Comparison of ENCODE assay signal across 22 mouse cellular contexts in genomic region chr15:97854059-97854458, GRCm38 (mm10). TPM values are rescaled to one million over a fixed set of nuclear protein-coding genes. Genes with fewer than 3 reads are reported as not detected.
A peak's percentile ranks its signal among the peaks of the same experiment; 100 is the strongest.
DNase-seq lines count a peak whose midpoint lies in the region; ATAC-seq and TF ChIP-seq lines count a peak whose summit lies in the region.
"Had no signal": no experiment of that assay in that cellular context is flagged by ENCODE, and none has a peak within 500 bp of the region (broad histone marks: within the 10 kb centered on the region; RNA-seq: fewer than 3 reads in every experiment).

No protein-coding gene starts in this region.

- no peaks in the 10 kb centered on the region for H3K79me2 ChIP-seq in CH12.LX (replicated peaks; ENCODE audit: control insufficient read depth, extremely low read depth, insufficient read depth, poor library complexity, severe bottlenecking)

- 56% methylated on average over 8 of the region's 8 CpGs for WGBS in kidney, postnatal 0 days
- WGBS in kidney, embryonic 15.5 days, result 48% methylated on average over 8 of the region's 8 CpGs
- 34% methylated on average over 8 of the region's 8 CpGs for WGBS in lung, postnatal 0 days
- WGBS in forebrain, embryonic 16.5 days, result 43% methylated on average over 8 of the region's 8 CpGs

- no peak overlapping the region for H3K4me2 ChIP-seq in kidney, postnatal 0 days (ENCODE audit: low read length)
- no peak overlapping the region for H3K4me2 ChIP-seq in kidney, embryonic 15.5 days
- no peak overlapping the region for H3K4me2 ChIP-seq in lung, postnatal 0 days (replicated peaks; ENCODE audit: low read depth, low read length)
- H3K4me2 ChIP-seq in CH12.LX (ENCODE audit: insufficient read depth, low read depth, poor library complexity, severe bottlenecking), result no peak overlapping the region
- H3K4me2 ChIP-seq in forebrain, embryonic 16.5 days (ENCODE audit: low read length), result no peak overlapping the region
- H3K4me2 ChIP-seq: embryonic facial prominence, embryonic 15.5 days; hindbrain, embryonic 15.5 days; intestine, embryonic 15.5 days; limb, embryonic 12.5 days; liver, embryonic 13.5 days; midbrain, embryonic 12.5 days had no signal

- no peak overlapping the region for H3K9ac ChIP-seq in kidney, postnatal 0 days (ENCODE audit: low read depth, low read length)
- no peak overlapping the region for H3K9ac ChIP-seq in kidney, embryonic 15.5 days
- H3K9ac ChIP-seq in lung, postnatal 0 days (replicated peaks; ENCODE audit: low read depth), result no peak overlapping the region
- no peak overlapping the region for H3K9ac ChIP-seq in CH12.LX (ENCODE audit: insufficient read depth, low read depth)
- H3K9ac ChIP-seq in forebrain, embryonic 16.5 days (replicated peaks; ENCODE audit: low read depth, low read length), result no peak overlapping the region
- H3K9ac ChIP-seq: embryonic facial prominence, embryonic 15.5 days; hindbrain, embryonic 15.5 days; intestine, embryonic 15.5 days; limb, embryonic 12.5 days; liver, embryonic 13.5 days; midbrain, embryonic 12.5 days had no signal

- intact Hi-C loops in gastrocnemius, adult 2 months (cut with DNase I), result loop anchor here (5.0 kb wide), 1 partner anchor 98 kb away; no protein-coding TSS in a partner anchor
- intact Hi-C loops in gastrocnemius, postnatal 36 days (cut with DNase I), result loop anchor here (2.0 to 5.0 kb wide), 2 partner anchors 98 to 143 kb away; no protein-coding TSS in a partner anchor

- H3K27me3 ChIP-seq in kidney, postnatal 0 days (ENCODE audit: insufficient read depth, low read length), result no peaks in the 10 kb centered on the region
- no peaks in the 10 kb centered on the region for H3K27me3 ChIP-seq in kidney, embryonic 15.5 days
- no peaks in the 10 kb centered on the region for H3K27me3 ChIP-seq in lung, postnatal 0 days (replicated peaks; ENCODE audit: insufficient read depth, low read length)
- H3K27me3 ChIP-seq in CH12.LX (replicated peaks), result peaks cover 7% of the 10 kb centered on the region
- no peaks in the 10 kb centered on the region for H3K27me3 ChIP-seq in forebrain, embryonic 16.5 days (replicated peaks; ENCODE audit: control insufficient read depth, insufficient read depth, low read length)
- H3K27me3 ChIP-seq: embryonic facial prominence, embryonic 15.5 days; hindbrain, embryonic 15.5 days; intestine, embryonic 15.5 days; limb, embryonic 12.5 days; liver, embryonic 13.5 days; midbrain, embryonic 12.5 days had no signal

- dilution Hi-C loops in CH12.LX (cut with MboI; ENCODE audit: extremely low pct_ligation_motif_present, extremely low pct_unique_long_range_greater_than_20kb, low sequenced_read_pairs), result no loop called here

- no peak for DNase-seq in gastrocnemius, adult 2 months
- no peak for DNase-seq in gastrocnemius, postnatal 36 days
- peak; percentile 37 for DNase-seq in kidney, postnatal 0 days (ENCODE audit: low spot score)
- no peak for DNase-seq in lung, postnatal 0 days (ENCODE audit: low spot score)
- DNase-seq in lung, postnatal 4 days, result no peak
- no peak for DNase-seq in CH12.LX (ENCODE audit: extremely low read depth)
- DNase-seq: adrenal gland, postnatal 25 days; cerebellum, adult 9-10 months; gastrocnemius, postnatal 14 days; heart, postnatal 4 days; kidney, postnatal 10 days; liver, embryonic 13.5 days; lung, postnatal 10 days had no signal

- in situ Hi-C loops in CH12.LX (cut with MboI; ENCODE audit: low pct_ligation_motif_present, low pct_unique_long_range_greater_than_20kb, low sequenced_read_pairs), result loop anchor here (25.0 kb wide), 1 partner anchor 308 kb away; the partner anchor contains the start of genes Asb8 and Ccdc184

- H3K4me1 ChIP-seq in kidney, postnatal 0 days (replicated peaks; ENCODE audit: insufficient read depth, low read length), result no peaks in the 10 kb centered on the region
- H3K4me1 ChIP-seq in kidney, embryonic 15.5 days, result peaks cover 4% of the 10 kb centered on the region; the same call in 1 of the 2 replicates
- H3K4me1 ChIP-seq in lung, postnatal 0 days (ENCODE audit: insufficient read depth, low read depth, low read length), result no peaks in the 10 kb centered on the region
- peaks cover 3 to 23% of the 10 kb centered on the region in 2 experiments for H3K4me1 ChIP-seq in CH12.LX (ENCODE audit: control insufficient read depth in 1 of 2, insufficient read depth in 2 of 2)
- 0 out of 2 replicates have a peak, but pooled peaks cover 5% of the 10 kb centered on the region for H3K4me1 ChIP-seq in forebrain, embryonic 16.5 days (replicated peaks; ENCODE audit: control insufficient read depth, insufficient read depth, low read length)
- H3K4me1 ChIP-seq: embryonic facial prominence, embryonic 15.5 days; limb, embryonic 12.5 days; midbrain, embryonic 12.5 days had no signal

- peak; percentile 54 for TF ChIP-seq RAD21 in CH12.LX (IDR thresholded peaks at IDR 0.05; ENCODE audit: low read depth, low read length)

- H3K9me3 ChIP-seq in kidney, postnatal 0 days (replicated peaks; ENCODE audit: low read length), result no peaks in the 10 kb centered on the region
- H3K9me3 ChIP-seq in kidney, embryonic 15.5 days (replicated peaks), result no peaks in the 10 kb centered on the region
- no peaks in the 10 kb centered on the region for H3K9me3 ChIP-seq in lung, postnatal 0 days (ENCODE audit: low read length)
- H3K9me3 ChIP-seq in CH12.LX (replicated peaks; ENCODE audit: low read length), result peaks cover 5% of the 10 kb centered on the region
- H3K9me3 ChIP-seq in forebrain, embryonic 16.5 days (ENCODE audit: control insufficient read depth, low read length), result no peaks in the 10 kb centered on the region
- H3K9me3 ChIP-seq: embryonic facial prominence, embryonic 15.5 days; hindbrain, embryonic 15.5 days; intestine, embryonic 15.5 days; limb, embryonic 12.5 days; liver, embryonic 13.5 days; midbrain, embryonic 12.5 days had no signal

- no peak overlapping the region for H3K4me3 ChIP-seq in gastrocnemius, adult 2 months
- H3K4me3 ChIP-seq in kidney, postnatal 0 days (replicated peaks; ENCODE audit: low read depth, low read length), result no peak overlapping the region
- H3K4me3 ChIP-seq in kidney, embryonic 15.5 days (replicated peaks), result no peak overlapping the region
- no peak overlapping the region for H3K4me3 ChIP-seq in lung, postnatal 0 days (ENCODE audit: low read depth, low read length)
- no peak overlapping the region for H3K4me3 ChIP-seq in CH12.LX (replicated peaks in 1 of 3; ENCODE audit: low read depth in 2 of 3, low read length in 2 of 3, poor library complexity in 1 of 3)
- no peak overlapping the region for H3K4me3 ChIP-seq in forebrain, embryonic 16.5 days (replicated peaks; ENCODE audit: low read length)
- H3K4me3 ChIP-seq: embryonic facial prominence, embryonic 15.5 days; hindbrain, embryonic 15.5 days; intestine, embryonic 15.5 days; limb, embryonic 12.5 days; liver, embryonic 13.5 days; midbrain, embryonic 12.5 days had no signal

- TF ChIP-seq POLR2A in CH12.LX (IDR thresholded peaks at IDR 0.05; ENCODE audit: low read depth, low read length), result no peak

- 0 out of 2 replicates have a peak, but pooled peaks cover 2% of the 10 kb centered on the region for H3K36me3 ChIP-seq in kidney, postnatal 0 days (ENCODE audit: insufficient read depth, low read length)
- no peaks in the 10 kb centered on the region for H3K36me3 ChIP-seq in kidney, embryonic 15.5 days
- no peaks in the 10 kb centered on the region for H3K36me3 ChIP-seq in lung, postnatal 0 days (ENCODE audit: insufficient read depth, low read length)
- no peaks in the 10 kb centered on the region for H3K36me3 ChIP-seq in CH12.LX (replicated peaks in 1 of 2; ENCODE audit: control insufficient read depth in 1 of 2, insufficient read depth in 1 of 2, low read length in 1 of 2)
- no peaks in the 10 kb centered on the region for H3K36me3 ChIP-seq in forebrain, embryonic 16.5 days (ENCODE audit: control insufficient read depth, insufficient read depth)
- H3K36me3 ChIP-seq: embryonic facial prominence, embryonic 15.5 days; hindbrain, embryonic 15.5 days; intestine, embryonic 15.5 days; limb, embryonic 12.5 days; liver, embryonic 13.5 days; midbrain, embryonic 12.5 days had no signal

- peak; percentile 30; the same call in 1 of the 2 replicates for TF ChIP-seq CTCF in gastrocnemius, adult 2 months (IDR thresholded peaks at IDR 0.05)
- peak; percentile 60 for TF ChIP-seq CTCF in kidney, postnatal 0 days (IDR thresholded peaks at IDR 0.05; ENCODE audit: low read depth)
- TF ChIP-seq CTCF in lung, postnatal 0 days (IDR thresholded peaks at IDR 0.05), result peak; percentile 36
- TF ChIP-seq CTCF in CH12.LX (conservative IDR thresholded peaks at IDR 0.05 in 1 of 2, IDR thresholded peaks at IDR 0.05 in 1 of 2; ENCODE audit: low read depth in 2 of 2, low read length in 2 of 2), result peak in 1 of 2 experiments; percentile 54; a peak in 2 of 4 replicates

- no peak for ATAC-seq in kidney, postnatal 0 days (replicated peaks; ENCODE audit: low FRiP score, low read depth)
- no peak for ATAC-seq in kidney, embryonic 15.5 days (replicated peaks; ENCODE audit: low FRiP score)
- ATAC-seq in lung, postnatal 0 days, result no peak
- ATAC-seq in forebrain, embryonic 16.5 days, result no peak
- ATAC-seq: CD4-positive, CD25-positive, alpha-beta regulatory T cell, adult 4 months; forebrain, embryonic 14.5 days; intestine, embryonic 15.5 days had no signal

- H3K27ac ChIP-seq in gastrocnemius, adult 2 months, result no peak overlapping the region
- H3K27ac ChIP-seq in kidney, postnatal 0 days, result no peak overlapping the region
- H3K27ac ChIP-seq in kidney, embryonic 15.5 days, result no peak overlapping the region
- H3K27ac ChIP-seq in lung, postnatal 0 days (ENCODE audit: low read length), result no peak overlapping the region
- no peak overlapping the region for H3K27ac ChIP-seq in CH12.LX (ENCODE audit: insufficient read depth, low read depth)
- H3K27ac ChIP-seq in forebrain, embryonic 16.5 days (ENCODE audit: low read length), result no peak overlapping the region
- H3K27ac ChIP-seq: embryonic facial prominence, embryonic 15.5 days; hindbrain, embryonic 15.5 days; intestine, embryonic 15.5 days; limb, embryonic 12.5 days; liver, embryonic 13.5 days; midbrain, embryonic 12.5 days had no signal

- no peak for TF ChIP-seq EP300 in lung, postnatal 0 days (IDR thresholded peaks at IDR 0.05)
- TF ChIP-seq EP300 in CH12.LX (IDR thresholded peaks at IDR 0.05; ENCODE audit: low read length), result no peak

RNA-seq across cellular contexts. Expression of gene Hdac7, which starts 9.8 kb away (rescaled TPM):
- total RNA-seq in gastrocnemius, adult 2 months (2021), result 10 to 100 TPM; 10.2 to 11.6 TPM
- 10 to 100 TPM; 10.6 to 11.8 TPM for total RNA-seq in gastrocnemius, postnatal 36 days (2021)
- 24.5 and 24.7 TPM in 2 replicates for polyA plus RNA-seq in kidney, postnatal 0 days (2015; fragmentation: Nextera tagmentation; extraction: Ambion mirVana)
- polyA plus RNA-seq in kidney, embryonic 15.5 days (2015; fragmentation: Nextera tagmentation; extraction: Ambion mirVana), result 29.9 and 35.2 TPM in 2 replicates
- polyA plus RNA-seq in lung, postnatal 0 days (2015; fragmentation: Nextera tagmentation; extraction: Ambion mirVana), result 43.2 and 52.1 TPM in 2 replicates
- total RNA-seq in CH12.LX (2012; rRNA removed) (18.0 and 21.7 TPM in 2 replicates), CH12.LX (2014; rRNA removed) (17.7 and 19.8 TPM in 2 replicates)
- polyA plus RNA-seq in CH12.LX (2012; ENCODE audit: insufficient read length, low read depth), result 47.8 and 55.2 TPM in 2 replicates
- polyA plus RNA-seq in forebrain, embryonic 16.5 days (2015; fragmentation: Nextera tagmentation; extraction: Ambion mirVana), result 21.7 and 31.1 TPM in 2 replicates

RNA-seq across cellular contexts. Expression of gene Vdr, which starts 56.4 kb away (rescaled TPM):
- under 1 TPM in 1 of 2 experiments, not detected in 1; 0.14 TPM for total RNA-seq in gastrocnemius, adult 2 months (2021)
- under 1 TPM; 0.13 to 0.15 TPM for total RNA-seq in gastrocnemius, postnatal 36 days (2021)
- 20.6 and 22.5 TPM in 2 replicates for polyA plus RNA-seq in kidney, postnatal 0 days (2015; fragmentation: Nextera tagmentation; extraction: Ambion mirVana)
- polyA plus RNA-seq in kidney, embryonic 15.5 days (2015; fragmentation: Nextera tagmentation; extraction: Ambion mirVana), result 6.5 and 7.2 TPM in 2 replicates
- 2.6 TPM in 2 replicates for polyA plus RNA-seq in lung, postnatal 0 days (2015; fragmentation: Nextera tagmentation; extraction: Ambion mirVana)
- total RNA-seq in CH12.LX (2012; rRNA removed) (0.63 and 0.68 TPM in 2 replicates), CH12.LX (2014; rRNA removed) (0.52 and 0.61 TPM in 2 replicates)
- 1.3 and 1.7 TPM in 2 replicates for polyA plus RNA-seq in CH12.LX (2012; ENCODE audit: insufficient read length, low read depth)
- 0.20 TPM in 1 of 2 replicates, not detected in the other for polyA plus RNA-seq in forebrain, embryonic 16.5 days (2015; fragmentation: Nextera tagmentation; extraction: Ambion mirVana)
